Mouse (Mus musculus) liver, embryonic 14.5 days (tissue): ENCODE measurements around the gene Lipm.

ENCODE experiments used
- CTCF ChIP-seq: IDR thresholded peaks from 2 replicates; pipeline ENCODE4 v1.5.1; 2016; ENCODE audit warnings: antibody characterized with exemption, low read depth, control low read depth
- EP300 ChIP-seq: IDR thresholded peaks from 2 replicates; pipeline ENCODE4 v1.6.1; 2016; ENCODE audit warnings: antibody characterized with exemption, low read depth

DNA sequence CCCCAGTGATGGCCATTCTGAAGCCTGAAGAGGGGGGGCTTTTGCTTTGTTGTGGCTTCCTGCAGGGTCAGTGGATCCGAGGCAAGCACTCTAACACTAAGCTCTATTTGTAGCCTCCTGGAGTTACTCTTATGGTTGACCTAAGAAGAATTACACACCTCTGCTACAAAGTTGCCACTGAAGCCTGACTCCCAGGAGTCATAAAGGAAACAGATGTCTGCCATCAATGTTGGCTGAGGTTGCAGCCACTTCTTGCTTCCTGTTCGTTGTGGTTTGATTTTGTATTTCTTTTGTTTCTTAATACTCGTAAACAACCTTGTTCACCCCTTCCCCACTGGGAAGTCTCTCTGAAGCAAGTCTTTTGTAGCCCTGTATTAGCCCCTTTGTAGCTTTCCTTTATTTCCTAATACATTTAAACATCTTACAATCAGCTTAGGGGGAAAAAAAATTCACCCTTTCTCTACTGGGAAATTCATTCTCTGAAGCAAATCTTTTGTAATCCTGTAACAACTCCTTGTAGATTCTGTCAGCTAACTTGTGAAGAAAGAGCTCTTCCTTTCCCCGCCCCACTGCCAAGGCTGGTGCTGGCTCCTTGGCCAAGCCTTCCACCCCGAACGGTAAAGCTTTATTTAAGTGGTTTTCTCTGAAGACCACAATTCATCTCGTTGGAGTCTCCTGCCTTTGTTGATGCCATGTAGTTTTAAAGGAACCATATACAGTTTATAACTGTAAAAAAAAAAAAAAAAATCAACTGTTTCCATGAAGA lies 67.3 kb downstream of the Lipm start:
- TF ChIP-seq CTCF (no peak), EP300 (no peak)
